Mouse (Mus musculus) spleen, embryonic (tissue): ENCODE results near the gene D430019H16Rik.

Experiments used
- CTCF ChIA-PET: fragments of 350-600 bp; sonication (Branson Sonifier 250); formaldehyde crosslinking; loops from one replicate; lab custom pipeline; 2022; lab: Charles Lee

The D430019H16Rik gene

GRCm38 (mm10) chr12:105453670-105454257, at the start of gene D430019H16Rik:
Gene D430019H16Rik, plus strand, starts transcription at chr12:105453856.
- CTCF ChIA-PET = no interaction called here

- CTCF ChIA-PET = no interaction called here
Observed at GRCm38 (mm10) chr12:105406008-105406407, 47.6 kb upstream of the D430019H16Rik start.

- CTCF ChIA-PET = no interaction called here
Observed at GRCm38 (mm10) chr12:105413909-105414308, 39.7 kb upstream of the D430019H16Rik start.

- CTCF ChIA-PET = no interaction called here
Observed at GRCm38 (mm10) chr12:105420476-105420875, 33.2 kb upstream of the D430019H16Rik start.

- CTCF ChIA-PET = no interaction called here
Observed at GRCm38 (mm10) chr12:105426541-105426940, 27.1 kb upstream of the D430019H16Rik start.

GRCm38 (mm10) chr12:105427039-105427757, 26.5 kb upstream of the D430019H16Rik start:
- CTCF ChIA-PET = no interaction called here

- CTCF ChIA-PET = no interaction called here
Observed at GRCm38 (mm10) chr12:105431872-105432271, 21.8 kb upstream of the D430019H16Rik start.

- CTCF ChIA-PET = no interaction called here
Observed at GRCm38 (mm10) chr12:105432807-105433206, 20.8 kb upstream of the D430019H16Rik start.

- CTCF ChIA-PET = no interaction called here
Observed at GRCm38 (mm10) chr12:105438259-105438658, 15.4 kb upstream of the D430019H16Rik start.

GRCm38 (mm10) chr12:105439976-105440375, 13.7 kb upstream of the D430019H16Rik start:
- CTCF ChIA-PET = no interaction called here

- CTCF ChIA-PET = no interaction called here
Observed at GRCm38 (mm10) chr12:105443569-105443968, 10.1 kb upstream of the D430019H16Rik start.

GRCm38 (mm10) chr12:105445767-105446166, 7.9 kb upstream of the D430019H16Rik start:
- CTCF ChIA-PET = no interaction called here

- CTCF ChIA-PET = no interaction called here
Observed at GRCm38 (mm10) chr12:105449239-105449638, 4.4 kb upstream of the D430019H16Rik start.

- CTCF ChIA-PET = no interaction called here
Observed at GRCm38 (mm10) chr12:105454258-105455062, 804 bp downstream of the D430019H16Rik start.

- CTCF ChIA-PET = no interaction called here
Observed at GRCm38 (mm10) chr12:105455063-105455559, 1.5 kb downstream of the D430019H16Rik start.

GRCm38 (mm10) chr12:105458791-105459190, 5.1 kb downstream of the D430019H16Rik start:
- CTCF ChIA-PET = no interaction called here

- CTCF ChIA-PET = no interaction called here
Observed at GRCm38 (mm10) chr12:105461066-105461465, 7.4 kb downstream of the D430019H16Rik start.

GRCm38 (mm10) chr12:105469026-105469425, 15.4 kb downstream of the D430019H16Rik start:
- CTCF ChIA-PET = no interaction called here

- CTCF ChIA-PET = no interaction called here
Observed at GRCm38 (mm10) chr12:105475230-105475911, 21.7 kb downstream of the D430019H16Rik start.

GRCm38 (mm10) chr12:105476453-105476852, 22.8 kb downstream of the D430019H16Rik start:
- CTCF ChIA-PET = no interaction called here

- CTCF ChIA-PET = no interaction called here
Observed at GRCm38 (mm10) chr12:105476993-105477392, 23.3 kb downstream of the D430019H16Rik start.
